Mouse (Mus musculus): ENCODE measurements around the gene Gpr3.

Gpr3 gene

GRCm38 (mm10) chr4:133198337-133199180, 13.8 kb downstream of the Gpr3 start:
- no peak for DNase-seq (ENCODE audit: low spot score in 2 of 2)

- DNase-seq (ENCODE audit: low spot score in 2 of 2): no peak
Measured at GRCm38 (mm10) chr4:133197801-133198286, 14.5 kb downstream of the Gpr3 start.

- no peak for DNase-seq (ENCODE audit: low spot score in 2 of 2)
Measured at GRCm38 (mm10) chr4:133197355-133197754, 15.0 kb downstream of the Gpr3 start.

GRCm38 (mm10) chr4:133196852-133197251, 15.5 kb downstream of the Gpr3 start:
- no peak for DNase-seq (ENCODE audit: low spot score in 2 of 2)

- no peak for DNase-seq (ENCODE audit: low spot score in 2 of 2)
Measured at GRCm38 (mm10) chr4:133196136-133196535, 16.2 kb downstream of the Gpr3 start.

GRCm38 (mm10) chr4:133195014-133195413, 17.3 kb downstream of the Gpr3 start:
- DNase-seq (ENCODE audit: low spot score in 2 of 2): no peak

- DNase-seq (ENCODE audit: low spot score in 2 of 2): no peak
Measured at GRCm38 (mm10) chr4:133194482-133194881, 17.9 kb downstream of the Gpr3 start.

- DNase-seq (ENCODE audit: low spot score in 2 of 2): no peak
Measured at GRCm38 (mm10) chr4:133189396-133189795, 22.9 kb downstream of the Gpr3 start.

GRCm38 (mm10) chr4:133186856-133187255, 25.5 kb downstream of the Gpr3 start:
- DNase-seq (ENCODE audit: low spot score in 2 of 2): no peak

- DNase-seq (ENCODE audit: low spot score in 2 of 2): no peak
Measured at GRCm38 (mm10) chr4:133185893-133186292, 26.4 kb downstream of the Gpr3 start.

- DNase-seq (ENCODE audit: low spot score in 2 of 2): no peak
Measured at GRCm38 (mm10) chr4:133184898-133185665, 27.3 kb downstream of the Gpr3 start.

GRCm38 (mm10) chr4:133184031-133184897, 28.1 kb downstream of the Gpr3 start:
- DNase-seq (ENCODE audit: low spot score in 2 of 2): no peak

- DNase-seq (ENCODE audit: low spot score in 2 of 2): no peak
Measured at GRCm38 (mm10) chr4:133182439-133183033, 29.8 kb downstream of the Gpr3 start.

GRCm38 (mm10) chr4:133179258-133179657, 33.1 kb downstream of the Gpr3 start:
- DNase-seq (ENCODE audit: low spot score in 2 of 2): no peak

GRCm38 (mm10) chr4:133178305-133178704, 34.0 kb downstream of the Gpr3 start:
- no peak for DNase-seq (ENCODE audit: low spot score in 2 of 2)

- DNase-seq (ENCODE audit: low spot score in 2 of 2): no peak
Measured at GRCm38 (mm10) chr4:133176761-133177403, 35.5 kb downstream of the Gpr3 start.

- no peak for DNase-seq (ENCODE audit: low spot score in 2 of 2)
Measured at GRCm38 (mm10) chr4:133175998-133176760, 36.2 kb downstream of the Gpr3 start.

- no peak for DNase-seq (ENCODE audit: low spot score in 2 of 2)
Measured at GRCm38 (mm10) chr4:133175274-133175673, 37.1 kb downstream of the Gpr3 start.

GRCm38 (mm10) chr4:133174361-133174760, 38.0 kb downstream of the Gpr3 start:
- DNase-seq (ENCODE audit: low spot score in 2 of 2): no peak

- no peak for DNase-seq (ENCODE audit: low spot score in 2 of 2)
Measured at GRCm38 (mm10) chr4:133172451-133172850, 39.9 kb downstream of the Gpr3 start.

Data from frontal cortex, postnatal 14 days (tissue).